Mouse (Mus musculus): ENCODE measurements around the gene Efna3.

- TF ChIP-seq CTCF (IDR thresholded peaks at IDR 0.05; ENCODE audit: low read depth, low read length) (no peak), POLR2A (IDR thresholded peaks at IDR 0.05; ENCODE audit: insufficient read depth, low read length) (no peak), EP300 (IDR thresholded peaks at IDR 0.05; ENCODE audit: insufficient read depth, low read depth, low read length) (no peak)
Observed at GRCm38 (mm10) chr3:89333053-89333452, 10.3 kb upstream of the Efna3 start.

Data from ES-Bruce4 (cell line).